Mouse (Mus musculus): ENCODE results near the gene Sun5.

- TF ChIP-seq EP300 (optimal IDR thresholded peaks at IDR 0.05) (no peak), CTCF (IDR thresholded peaks at IDR 0.05; ENCODE audit: low read depth) (no peak)
These were observed 47.0 kb upstream of the Sun5 start, which contains the start of gene Bpifb3 for GRCm38 (mm10) chr2:153917930-153918329.

Data from stomach, postnatal 0 days (tissue).